Mouse (Mus musculus): Measurements from ENCODE around the gene Pnpla1.
A peak's percentile ranks its signal among the peaks of the same experiment; 100 is the strongest.

Pnpla1 gene

DNA sequence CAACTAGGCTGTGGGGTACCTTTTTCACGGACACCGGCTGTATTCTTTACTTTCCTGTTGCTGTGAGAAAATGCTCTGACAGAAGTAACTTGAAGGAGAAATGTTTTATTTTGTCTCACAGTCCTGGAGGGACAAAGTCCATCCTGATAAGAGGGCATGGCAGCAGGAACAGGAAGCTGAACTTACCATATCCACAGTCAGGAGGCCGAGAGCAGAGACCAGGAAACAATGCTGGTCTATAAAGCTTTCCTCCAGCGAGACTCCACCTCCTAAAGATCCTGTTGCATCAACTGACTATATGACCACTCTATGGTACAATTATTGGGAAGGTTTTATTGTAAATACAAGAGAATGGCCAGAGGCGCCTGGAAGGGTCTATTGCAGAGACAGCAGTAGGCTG is 14.5 kb upstream of the Pnpla1 start:
- no peak for DNase-seq (ENCODE audit: low read depth, low spot score)

DNA sequence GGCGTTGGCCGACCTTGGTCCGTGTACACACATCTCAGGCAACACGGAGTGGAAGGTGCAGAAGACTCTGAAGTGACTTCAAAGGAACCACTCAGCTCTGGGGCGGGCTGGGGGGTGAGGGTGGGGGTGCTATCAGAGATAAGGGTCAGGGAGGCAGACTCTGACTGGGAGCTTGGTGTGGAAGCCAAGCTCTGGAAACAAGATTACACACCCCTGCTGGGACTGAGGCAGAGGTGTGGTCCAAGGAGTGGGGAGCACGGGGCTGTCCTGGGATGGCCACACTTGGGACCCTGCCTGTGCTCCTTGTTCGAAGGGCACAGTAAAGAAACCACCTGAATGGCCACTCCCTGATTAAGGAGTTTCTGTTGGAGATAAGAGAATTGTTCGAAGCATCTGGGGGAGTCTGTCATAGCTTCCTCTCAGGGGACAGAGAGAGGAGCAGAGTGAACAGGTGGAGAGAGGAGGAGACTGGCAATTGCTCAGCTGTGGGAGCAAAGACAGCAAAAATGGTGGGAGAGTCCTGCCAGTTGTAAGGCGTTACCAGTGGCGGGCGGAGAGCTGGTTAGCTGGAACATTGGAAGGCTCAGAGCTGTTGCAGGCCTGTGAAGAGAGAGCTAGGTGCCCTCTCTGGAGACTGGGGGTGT is 11.1 kb upstream of the Pnpla1 start:
- no peak for DNase-seq (ENCODE audit: low read depth, low spot score)

DNA sequence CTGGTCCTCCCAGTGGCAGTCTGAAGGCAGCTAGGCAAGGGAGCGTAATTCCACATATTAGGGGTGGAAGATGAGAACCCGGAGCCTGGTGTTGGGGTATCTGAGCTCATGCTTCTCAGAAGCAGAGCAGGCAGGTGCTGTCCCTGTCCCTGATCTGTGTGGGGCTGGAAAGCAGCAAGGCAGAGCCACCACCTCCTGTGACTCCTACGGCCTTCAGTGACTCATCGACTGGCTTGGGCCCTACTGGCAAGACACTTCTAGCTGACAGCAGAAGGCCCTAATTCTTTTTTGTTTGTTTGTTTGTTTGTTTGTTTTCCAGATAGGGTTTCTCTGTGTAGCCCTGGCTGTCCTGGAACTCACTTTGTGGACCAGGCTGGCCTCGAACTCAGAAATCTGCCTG is 7.7 kb upstream of the Pnpla1 start:
- DNase-seq (ENCODE audit: low read depth, low spot score), result no peak

DNA sequence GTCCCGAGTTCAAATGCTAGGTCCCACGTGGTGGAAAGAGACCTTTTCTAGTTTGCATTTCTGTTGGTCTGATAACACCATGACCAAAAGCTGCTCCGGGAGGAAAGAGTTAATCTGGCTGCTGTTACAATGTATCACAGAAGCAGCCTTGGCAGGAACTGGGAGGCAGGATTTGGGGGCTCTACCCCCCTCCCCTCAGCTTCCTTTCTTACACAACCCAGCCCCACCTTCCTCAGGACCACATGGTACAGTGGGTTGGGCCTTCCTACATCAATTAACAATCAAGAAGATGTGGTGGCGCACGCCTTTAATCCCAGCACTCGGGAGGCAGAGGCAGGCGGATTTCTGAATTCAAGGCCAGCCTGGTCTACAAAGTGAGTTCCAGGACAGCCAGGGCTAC is 3.8 kb upstream of the Pnpla1 start:
- no peak for DNase-seq (ENCODE audit: low read depth, low spot score)

DNA sequence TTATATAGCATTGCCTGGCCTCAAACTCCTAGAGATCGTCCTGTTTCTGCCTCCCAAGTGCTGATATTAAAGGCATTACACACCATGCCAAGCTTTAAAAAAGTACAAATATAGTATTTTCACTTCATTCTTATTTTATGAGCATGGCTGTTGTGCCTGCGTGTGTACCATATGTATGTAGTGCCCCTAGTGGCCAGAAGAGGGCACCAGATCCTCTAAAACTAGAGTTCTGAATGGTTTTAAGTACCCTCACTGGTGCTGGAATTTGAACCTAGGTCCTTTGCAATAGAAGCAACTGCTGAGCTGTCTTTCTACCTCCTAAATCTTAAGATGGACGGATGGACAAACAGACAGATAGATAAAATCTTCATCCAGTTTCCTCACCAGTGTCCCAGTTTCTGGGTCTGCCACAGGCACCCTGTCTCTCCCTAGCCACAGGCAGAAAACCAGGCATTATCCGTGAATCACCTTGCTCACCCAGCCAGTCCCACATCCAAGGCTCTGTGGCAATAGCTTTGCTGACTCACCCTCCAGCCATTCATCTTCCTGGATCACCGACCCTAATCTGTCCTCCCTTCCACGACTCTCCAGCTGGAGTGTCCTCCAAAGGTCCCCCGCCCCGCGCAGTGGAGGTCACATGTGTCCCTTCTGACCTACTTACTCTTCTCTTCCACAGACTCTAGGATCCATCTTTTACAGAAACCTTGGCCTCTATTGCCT is 2.9 kb upstream of the Pnpla1 start:
- DNase-seq (ENCODE audit: low read depth, low spot score), result no peak

DNA sequence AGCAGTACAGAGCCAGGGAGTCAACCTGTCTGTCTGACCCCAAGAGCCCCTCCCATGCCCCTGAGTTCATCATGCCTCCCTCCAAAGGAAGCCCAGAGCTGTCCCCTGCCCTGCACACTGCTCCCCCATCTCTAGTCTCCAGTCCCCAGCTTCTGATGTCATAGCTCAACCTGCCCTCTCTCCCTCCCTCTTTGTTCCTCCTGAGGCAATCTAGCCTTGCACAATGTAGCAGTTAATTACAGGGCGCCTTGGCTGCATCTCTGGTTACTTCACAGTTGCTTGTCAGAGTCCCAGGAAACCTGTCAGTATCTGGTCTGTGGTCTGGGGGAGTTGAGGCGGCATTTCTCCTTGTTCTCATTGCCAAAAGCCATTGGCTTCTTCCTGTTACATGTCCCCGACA is 2.2 kb upstream of the Pnpla1 start:
- no peak for DNase-seq (ENCODE audit: low read depth, low spot score)

DNA sequence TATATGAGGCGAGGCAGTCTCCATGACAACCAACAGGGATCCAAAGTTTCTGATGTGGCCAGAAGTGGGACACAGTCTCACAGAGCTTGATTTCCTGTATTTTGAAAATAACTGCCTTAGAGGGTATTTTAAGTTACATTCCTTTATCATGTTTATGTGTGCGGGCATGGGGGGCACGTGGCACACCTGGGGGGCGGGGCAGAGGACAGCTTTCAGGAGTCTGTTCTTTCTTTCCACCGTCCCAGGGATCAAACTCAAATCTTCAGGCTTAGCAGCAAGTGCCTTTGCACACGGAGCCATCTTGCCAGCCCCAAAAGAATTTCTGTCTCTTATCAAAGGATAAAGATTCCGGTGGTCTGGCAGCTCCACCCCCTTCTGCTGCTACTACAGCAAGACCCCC is 5.7 kb downstream of the Pnpla1 start:
- no peak for DNase-seq (ENCODE audit: low read depth, low spot score)

DNA sequence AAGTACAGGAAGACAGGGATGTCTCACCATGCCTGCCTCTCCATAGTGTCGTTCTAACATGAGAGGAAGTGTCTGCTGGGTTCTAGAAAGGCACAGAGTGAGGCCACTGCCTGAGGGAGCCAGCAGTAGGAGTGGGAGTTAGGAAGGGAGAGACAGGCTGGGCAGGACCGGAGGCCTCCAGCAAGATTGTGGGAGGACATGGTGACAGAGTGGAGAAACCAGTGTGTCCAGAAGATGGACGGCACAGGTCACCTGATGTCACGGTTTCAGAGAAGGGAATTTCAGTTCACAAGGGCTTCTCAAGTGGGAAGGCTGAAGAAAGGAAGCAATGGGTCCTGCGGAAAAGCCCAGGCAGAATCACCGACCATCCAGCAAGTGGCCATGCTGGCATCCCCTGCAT is 6.3 kb downstream of the Pnpla1 start:
- no peak for DNase-seq (ENCODE audit: low read depth, low spot score)

DNA sequence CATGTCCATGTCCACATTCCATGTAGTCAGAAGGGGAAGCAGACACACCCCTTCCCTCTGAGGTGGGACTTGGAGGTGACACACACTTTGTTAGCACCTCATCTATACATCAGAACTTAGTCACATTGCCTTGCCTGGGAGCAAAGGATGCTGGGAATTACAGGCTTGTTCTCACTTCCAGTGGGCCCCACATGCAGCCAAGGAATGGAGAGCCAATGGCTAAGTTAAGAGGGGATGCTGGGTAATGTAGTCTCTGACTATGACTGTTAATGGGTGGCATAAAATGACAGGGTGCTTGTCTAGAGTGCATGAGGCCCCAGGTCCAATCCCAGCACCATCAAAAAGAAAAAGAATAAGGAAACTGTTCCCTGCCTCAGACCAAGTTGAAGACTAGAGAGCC is 8.7 kb downstream of the Pnpla1 start:
- DNase-seq (ENCODE audit: low read depth, low spot score), result no peak

DNA sequence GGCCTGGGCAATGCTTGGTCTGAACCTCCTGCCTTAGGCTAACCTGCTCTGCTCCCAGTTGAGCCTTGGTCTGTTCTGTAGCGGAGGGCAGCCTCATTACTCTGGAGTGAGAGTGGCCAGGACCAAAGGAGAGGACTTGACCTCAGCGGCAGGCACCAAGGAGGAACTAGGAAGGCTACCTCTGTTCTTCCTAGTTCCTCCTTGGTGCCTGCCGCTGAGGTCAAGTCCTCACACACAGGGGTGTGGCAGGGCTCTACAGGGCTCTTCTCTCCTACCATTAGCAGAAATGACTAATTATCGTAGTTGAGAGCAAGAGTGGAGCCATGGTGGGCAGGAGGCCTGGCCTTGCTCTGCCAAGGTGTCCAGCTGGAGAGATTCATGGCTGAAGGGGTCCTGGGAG is 9.2 kb downstream of the Pnpla1 start:
- DNase-seq (ENCODE audit: low read depth, low spot score), result no peak

DNA sequence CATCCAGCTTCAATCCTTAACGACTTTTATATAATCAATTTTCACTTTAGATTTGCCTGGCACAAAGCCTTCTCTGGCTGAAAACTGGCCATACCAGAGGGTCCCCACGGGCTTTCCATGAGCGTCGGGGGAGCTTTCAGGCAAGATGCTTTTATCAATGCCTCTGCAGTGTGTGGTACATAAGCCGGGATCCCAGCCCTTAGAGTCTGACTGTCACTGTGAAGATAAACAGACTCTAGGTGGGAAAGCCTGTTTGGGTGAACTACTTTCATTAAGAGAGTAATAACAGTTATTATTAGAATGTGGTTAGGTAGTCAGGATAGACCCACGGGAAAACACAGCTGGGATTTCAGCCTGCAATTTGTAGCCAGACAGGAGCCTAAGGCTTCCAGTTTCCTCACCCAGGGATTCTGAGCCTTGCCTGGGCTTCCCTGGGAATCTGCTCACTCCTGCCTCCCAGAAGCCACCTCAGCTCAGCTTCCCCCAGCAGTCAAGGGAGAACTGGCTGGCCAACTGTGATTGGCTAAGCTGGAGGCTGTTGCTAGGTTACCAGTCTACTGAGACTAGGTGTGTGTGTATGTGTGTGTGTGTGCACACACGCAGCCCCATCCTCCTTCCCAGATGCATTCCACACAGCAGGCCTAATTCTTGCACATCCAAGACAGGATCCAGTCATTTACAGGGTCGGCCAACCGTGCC is 11.3 kb downstream of the Pnpla1 start:
- no peak for DNase-seq (ENCODE audit: low read depth, low spot score)

DNA sequence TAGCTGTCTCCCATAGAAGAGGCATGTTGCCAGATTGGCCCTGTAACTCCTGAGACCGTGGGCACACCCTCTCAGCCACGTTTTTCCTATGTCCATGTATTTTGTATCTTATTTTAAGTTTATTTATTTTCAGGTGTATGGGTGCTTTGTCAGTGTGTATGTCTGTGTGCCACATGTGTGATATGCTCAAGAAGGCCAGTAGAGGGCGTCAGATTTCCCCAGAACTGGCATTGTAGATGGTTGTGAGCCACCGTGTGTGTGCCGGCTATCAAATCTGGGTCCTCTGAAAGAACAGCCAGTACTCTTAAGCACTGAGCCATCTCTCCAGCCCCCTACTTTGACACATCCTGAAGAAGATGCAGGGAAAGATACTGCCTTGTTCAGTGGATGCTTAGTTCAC is 12.2 kb downstream of the Pnpla1 start:
- DNase-seq (ENCODE audit: low read depth, low spot score), result no peak

DNA sequence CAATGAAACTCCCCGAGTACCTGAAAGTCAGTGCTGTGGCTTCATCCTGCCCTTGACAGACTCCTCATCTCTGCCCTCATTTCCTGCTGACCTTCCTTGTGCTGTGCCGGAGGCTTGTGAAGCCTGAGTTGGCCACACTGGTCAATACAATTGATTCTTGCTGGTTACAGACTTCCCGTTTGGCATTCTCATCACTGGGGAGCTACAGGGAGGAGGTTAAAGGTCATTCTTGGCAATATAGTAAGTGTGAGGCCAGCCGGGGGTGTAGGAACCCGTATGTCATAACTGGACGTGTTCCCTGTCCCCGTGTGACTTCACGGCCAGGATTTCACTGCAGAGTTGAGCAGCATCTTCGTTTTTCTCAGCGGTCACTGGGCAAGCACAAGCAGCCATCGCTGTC is 13.6 kb downstream of the Pnpla1 start:
- DNase-seq (ENCODE audit: low read depth, low spot score), result no peak

DNA sequence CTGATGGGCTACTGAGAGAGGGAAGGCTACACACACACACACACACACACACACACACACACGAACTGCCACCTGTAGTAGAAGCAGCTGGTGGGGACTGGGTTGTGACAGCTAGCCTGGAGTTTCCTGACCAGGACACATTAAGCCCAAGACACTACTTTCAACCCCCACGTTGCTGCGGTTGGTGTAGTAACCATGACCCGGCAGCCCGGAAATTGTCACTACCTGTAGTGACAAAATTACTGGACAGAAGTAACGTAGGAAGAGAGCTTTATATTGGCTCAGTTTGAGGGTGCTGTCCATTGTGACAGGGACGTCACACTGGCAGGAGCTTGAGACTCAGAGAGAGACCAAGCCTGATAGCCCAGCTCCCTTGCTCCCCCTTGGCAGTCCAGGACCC is 14.1 kb downstream of the Pnpla1 start:
- DNase-seq (ENCODE audit: low read depth, low spot score), result no peak

DNA sequence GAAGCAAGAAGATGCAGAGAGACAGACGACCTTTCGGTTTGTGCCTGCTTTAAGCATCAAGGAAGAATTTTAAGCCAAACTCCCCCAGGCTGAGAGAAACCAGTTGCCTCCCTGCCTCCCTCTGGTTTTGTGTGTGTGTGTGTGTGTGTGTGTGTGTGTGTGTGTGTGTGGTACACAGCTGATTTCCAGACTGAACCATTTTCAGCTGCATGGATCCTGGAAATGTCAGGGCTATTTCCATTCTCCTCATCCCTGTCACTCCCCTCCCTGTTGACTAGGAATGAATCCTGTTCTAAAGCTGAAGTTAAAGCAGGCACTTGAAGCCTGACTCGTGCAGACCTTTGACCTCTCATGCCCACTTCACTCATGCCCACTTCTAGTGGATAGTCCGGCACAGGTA is 16.0 kb downstream of the Pnpla1 start:
- DNase-seq (ENCODE audit: low read depth, low spot score), result no peak

DNA sequence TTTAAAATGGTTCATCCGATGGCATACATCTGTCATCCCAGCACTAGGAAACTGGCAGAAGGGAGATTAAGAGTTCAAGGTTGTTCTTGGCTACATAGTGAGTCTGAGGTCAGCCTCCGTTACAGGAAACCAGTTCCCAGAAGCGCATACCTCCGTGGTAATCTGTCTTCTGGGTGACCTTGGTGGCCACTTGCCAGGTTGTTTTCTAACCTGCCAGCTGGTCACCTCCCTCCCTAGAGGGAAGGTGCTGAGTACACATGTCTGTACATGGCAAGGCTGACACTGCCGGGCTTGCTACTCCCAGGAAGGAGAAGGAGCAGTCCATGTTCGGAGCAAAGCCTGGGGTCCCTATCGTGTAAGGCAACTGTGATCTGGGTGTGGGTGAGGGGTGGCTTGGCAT is 16.6 kb downstream of the Pnpla1 start:
- DNase-seq (ENCODE audit: low read depth, low spot score), result no peak

DNA sequence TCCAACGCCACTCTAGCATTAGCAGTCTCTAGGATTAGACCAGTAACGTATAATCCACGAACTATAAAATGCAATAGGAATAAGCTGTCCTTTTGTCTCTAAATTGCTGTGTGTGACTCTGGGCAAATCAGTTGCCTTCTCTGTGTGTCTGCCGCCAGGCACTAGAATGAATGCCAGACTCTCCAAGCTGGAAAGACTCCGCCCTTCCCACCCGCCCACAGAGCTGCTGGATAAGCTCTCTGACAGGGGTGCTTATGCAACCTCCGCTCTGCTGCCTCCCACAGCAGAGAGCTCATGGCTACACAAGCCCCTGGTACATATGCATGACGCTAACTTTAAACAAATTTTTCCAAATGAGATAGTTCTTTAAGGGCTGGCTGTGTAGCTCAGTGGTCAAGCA is 17.1 kb downstream of the Pnpla1 start:
- DNase-seq (ENCODE audit: low read depth, low spot score), result no peak

DNA sequence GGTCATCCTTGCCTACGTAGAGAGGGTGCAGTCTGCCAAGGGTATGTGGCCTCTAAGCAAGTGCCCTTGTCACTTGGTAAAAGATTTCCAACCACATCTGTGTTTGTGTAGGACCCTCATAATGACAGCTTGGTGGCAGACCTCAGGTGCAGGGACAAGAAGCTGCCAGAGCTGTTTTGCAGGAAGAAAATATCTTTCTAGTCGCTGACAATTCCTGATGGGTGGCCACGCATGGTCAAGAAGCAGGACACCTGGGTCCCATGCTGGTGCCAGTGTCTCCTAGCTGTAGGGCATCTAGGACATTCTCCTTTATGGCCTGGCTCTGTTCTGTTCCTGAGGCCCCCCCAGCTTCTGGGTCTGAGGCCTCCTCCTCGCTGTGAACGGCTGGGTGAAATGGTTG is 18.1 kb downstream of the Pnpla1 start:
- no peak for DNase-seq (ENCODE audit: low read depth, low spot score)

DNA sequence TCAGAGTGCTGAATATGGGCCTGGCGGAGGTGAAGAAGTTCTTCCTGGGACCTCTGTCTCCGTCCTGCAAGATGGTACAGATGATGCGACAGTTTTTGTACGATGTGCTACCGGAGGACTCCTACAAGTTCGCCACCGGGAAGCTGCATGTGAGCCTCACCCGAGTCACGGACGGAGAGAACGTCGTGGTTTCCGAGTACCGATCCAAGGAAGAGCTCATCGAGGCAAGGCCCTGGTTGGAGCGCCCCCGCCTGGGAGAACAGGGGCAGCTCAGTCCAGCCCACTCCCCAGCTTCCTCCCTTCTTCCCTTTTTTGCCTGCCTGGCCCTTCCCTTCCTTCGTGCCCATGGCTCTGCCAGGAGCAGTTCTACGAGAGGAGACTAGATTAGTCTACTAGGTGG is 18.6 kb downstream of the Pnpla1 start:
- DNase-seq (ENCODE audit: low read depth, low spot score), result no peak

DNA sequence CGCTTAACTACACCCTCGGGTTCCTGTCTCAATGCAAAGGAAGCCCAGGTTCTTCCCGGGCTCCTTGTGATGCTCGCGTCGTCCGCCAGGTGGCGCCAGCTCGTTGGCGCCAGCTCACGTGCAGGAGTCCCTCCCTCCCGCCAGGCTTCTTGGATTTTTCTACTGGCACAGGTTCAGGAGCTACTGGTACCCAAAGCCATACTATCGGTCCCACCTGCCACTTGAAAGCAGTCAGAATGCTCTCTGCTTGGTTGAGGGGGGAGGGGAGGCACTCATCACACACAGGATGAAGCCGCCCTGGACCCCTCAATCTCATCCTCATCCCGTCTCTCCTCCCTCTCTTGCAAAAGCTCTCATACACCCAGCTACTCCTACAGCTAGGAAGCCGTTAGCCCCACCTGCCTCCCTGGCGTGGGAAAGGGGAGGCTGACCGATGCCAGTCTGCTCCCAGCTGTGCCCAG is 21.8 kb downstream of the Pnpla1 start:
- DNase-seq (ENCODE audit: low read depth, low spot score), result peak; percentile 75

DNA sequence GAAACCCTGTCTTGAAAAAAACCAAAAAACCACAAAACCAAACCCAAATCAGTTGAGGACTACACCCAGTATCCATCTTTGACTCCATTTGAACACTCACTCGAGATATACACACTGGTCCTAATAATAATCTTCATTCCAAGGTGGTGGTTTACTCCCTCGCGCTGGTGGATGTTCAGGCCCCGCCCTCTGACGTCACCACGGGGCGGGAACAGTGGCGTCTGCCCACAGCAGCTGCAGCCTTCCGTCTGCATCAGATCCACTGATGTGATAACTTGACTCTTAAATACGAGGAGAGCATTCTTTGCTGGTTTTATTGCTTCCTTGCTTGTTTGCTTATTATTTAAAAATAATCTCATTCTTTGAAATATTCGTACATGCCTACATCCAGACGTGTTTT is 24.1 kb downstream of the Pnpla1 start:
- DNase-seq (ENCODE audit: low read depth, low spot score), result peak; percentile 43

DNA sequence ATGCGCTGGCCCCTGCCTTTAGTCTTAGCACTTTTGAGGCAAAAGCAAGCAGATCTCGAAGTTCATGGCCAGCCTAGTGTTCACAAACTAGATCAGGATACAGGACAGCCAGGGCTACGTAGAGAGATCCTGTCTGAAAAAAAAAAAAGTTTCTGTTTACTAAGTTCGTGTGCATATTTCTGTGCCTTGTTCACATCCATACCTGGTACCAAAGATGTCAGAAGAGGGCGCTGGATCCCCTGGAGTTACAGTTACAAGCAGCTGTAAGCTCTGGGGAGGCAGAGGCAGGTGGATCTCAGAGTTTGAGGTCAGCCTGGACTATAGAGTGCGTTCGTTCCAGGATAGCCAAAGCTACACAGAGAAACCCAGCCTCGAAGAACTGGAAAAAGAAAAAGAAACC is 24.6 kb downstream of the Pnpla1 start:
- DNase-seq (ENCODE audit: low read depth, low spot score), result no peak

DNA sequence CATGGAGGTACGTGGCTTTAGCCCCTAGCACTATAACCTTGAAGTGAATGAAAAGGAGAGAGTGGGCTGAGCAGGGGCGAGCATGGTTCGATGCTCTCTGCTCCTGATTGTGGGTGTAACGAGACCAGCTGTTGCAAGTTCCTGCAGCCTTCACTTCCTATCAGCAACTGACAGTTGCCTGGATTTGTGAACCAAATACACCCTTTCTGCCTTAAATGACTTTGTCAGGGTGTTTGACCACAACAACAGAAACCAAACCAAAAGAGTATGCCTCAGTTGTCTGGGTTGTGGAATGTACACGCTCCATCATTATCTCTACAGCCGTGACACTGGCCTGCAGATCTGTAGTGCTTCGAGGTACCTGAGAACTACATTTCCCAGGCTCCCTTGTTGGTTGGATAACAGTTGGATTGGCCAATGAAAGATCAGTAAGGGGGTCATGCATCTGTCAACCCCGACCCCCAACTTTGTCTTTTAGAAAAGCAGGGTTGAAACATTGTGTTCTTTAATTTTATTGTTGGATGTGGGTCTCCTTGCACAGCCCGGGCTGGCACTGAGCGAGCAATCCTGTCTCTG is 25.8 kb downstream of the Pnpla1 start:
- no peak for DNase-seq (ENCODE audit: low read depth, low spot score)
